Mouse (Mus musculus) G1E (cell line): Measurements from ENCODE around the gene Zfp990.
"Not testable (repeated sequence)": the region's sequence is repeated elsewhere in the genome, so short reads cannot be mapped to it uniquely, and the experiment has no call there.

Experiments used
- CTCF ChIP-seq: IDR thresholded peaks from 2 replicates; pipeline ENCODE4 v1.5.1; 2012; ENCODE audit warnings: low read depth, low read length, inconsistent platforms, mixed read lengths
- GATA1 ChIP-seq: IDR thresholded peaks from 2 replicates; pipeline ENCODE4 v1.6.1; 2012; ENCODE audit warnings: borderline replicate concordance, low read length, inconsistent platforms, mixed read lengths

DNA sequence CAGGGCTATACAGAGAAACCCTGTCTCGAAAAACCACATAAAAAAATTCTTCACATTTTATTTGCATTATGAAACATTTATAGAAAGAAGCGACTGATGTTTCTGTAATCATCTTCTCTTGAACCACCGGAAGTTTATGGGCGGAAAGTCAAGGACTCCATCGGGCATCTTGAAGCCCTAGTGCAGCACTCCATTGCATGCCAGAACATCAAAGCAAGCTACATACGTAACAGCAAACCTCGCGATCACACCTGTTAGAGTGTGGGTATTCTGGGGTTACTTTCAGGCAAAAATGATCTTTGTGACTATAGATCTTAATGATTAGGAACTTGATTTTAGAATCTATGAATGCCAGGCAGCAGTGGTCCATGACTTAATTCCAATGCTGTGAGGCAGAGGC, 29.9 kb upstream of the Zfp990 start:
- TF ChIP-seq CTCF, GATA1: not testable (repeated sequence)
